Mouse (Mus musculus): ENCODE data around the gene Gins2. TPM values are rescaled to one million over a fixed set of nuclear protein-coding genes. Genes with fewer than 3 reads are reported as not detected.
A peak's percentile ranks its signal among the peaks of the same experiment; 100 is the strongest.

Gins2 gene
- polyA plus RNA-seq, 1 experiment from 2014 or later = 76.5 TPM

- Histone ChIP-seq H3K4me1 (ENCODE audit: control insufficient read depth, insufficient read depth, low read length) (peaks cover 58% of the 10 kb centered on the region), H3K9ac (ENCODE audit: low read length) (peak overlapping the region; percentile 46), H3K4me3 (replicated peaks; ENCODE audit: low read length) (no peak overlapping the region), H3K9me3 (replicated peaks; ENCODE audit: control insufficient read depth, low read length) (no peaks in the 10 kb centered on the region), H3K4me2 (ENCODE audit: low read depth, low read length) (peak overlapping the region; percentile 6; the same call in 1 of the 2 replicates), H3K27me3 (ENCODE audit: control insufficient read depth, insufficient read depth, low read length) (no peaks in the 10 kb centered on the region), H3K36me3 (ENCODE audit: control insufficient read depth, insufficient read depth, low read length) (0 out of 2 replicates have a peak, but pooled peaks cover 3% of the 10 kb centered on the region), H3K27ac (ENCODE audit: low read length) (peak overlapping the region; percentile 43; the same call in 1 of the 2 replicates)
- ATAC-seq (ENCODE audit: insufficient read depth, low FRiP score) = peak; percentile 18; the same call in 1 of the 2 replicates
- WGBS = 18% methylated on average over 25 of the region's 25 CpGs
Observed at GRCm38 (mm10) chr8:120549321-120549921, 39.7 kb downstream of the Gins2 start.

- H3K4me2 ChIP-seq (ENCODE audit: low read depth, low read length) = no peak overlapping the region
- H3K27ac ChIP-seq (ENCODE audit: low read length) = no peak overlapping the region
- 63% methylated on average over 16 of the region's 16 CpGs for WGBS
- no peaks in the 10 kb centered on the region for H3K36me3 ChIP-seq (ENCODE audit: control insufficient read depth, insufficient read depth, low read length)
- H3K27me3 ChIP-seq (ENCODE audit: control insufficient read depth, insufficient read depth, low read length) = no peaks in the 10 kb centered on the region
- H3K9me3 ChIP-seq (replicated peaks; ENCODE audit: control insufficient read depth, low read length) = no peaks in the 10 kb centered on the region
- ATAC-seq (ENCODE audit: insufficient read depth, low FRiP score) = no peak
- H3K4me3 ChIP-seq (replicated peaks; ENCODE audit: low read length) = no peak overlapping the region
- H3K4me1 ChIP-seq (ENCODE audit: control insufficient read depth, insufficient read depth, low read length) = peaks cover 64% of the 10 kb centered on the region
- peak overlapping the region; percentile 26; the same call in 1 of the 2 replicates for H3K9ac ChIP-seq (ENCODE audit: low read length)
Observed at GRCm38 (mm10) chr8:120548313-120548761, 40.8 kb downstream of the Gins2 start.

GRCm38 (mm10) chr8:120547562-120547961 is 41.5 kb downstream of the Gins2 start:
- H3K9ac ChIP-seq (ENCODE audit: low read length) = no peak overlapping the region
- no peaks in the 10 kb centered on the region for H3K27me3 ChIP-seq (ENCODE audit: control insufficient read depth, insufficient read depth, low read length)
- H3K4me2 ChIP-seq (ENCODE audit: low read depth, low read length) = no peak overlapping the region
- H3K36me3 ChIP-seq (ENCODE audit: control insufficient read depth, insufficient read depth, low read length) = no peaks in the 10 kb centered on the region
- H3K27ac ChIP-seq (ENCODE audit: low read length) = no peak overlapping the region
- no peak for ATAC-seq (ENCODE audit: insufficient read depth, low FRiP score)
- no peak overlapping the region for H3K4me3 ChIP-seq (replicated peaks; ENCODE audit: low read length)
- 64% methylated on average over 9 of the region's 9 CpGs for WGBS
- H3K4me1 ChIP-seq (ENCODE audit: control insufficient read depth, insufficient read depth, low read length) = peaks cover 72% of the 10 kb centered on the region
- H3K9me3 ChIP-seq (replicated peaks; ENCODE audit: control insufficient read depth, low read length) = no peaks in the 10 kb centered on the region

GRCm38 (mm10) chr8:120544155-120544554 is 44.9 kb downstream of the Gins2 start:
- H3K27me3 ChIP-seq (ENCODE audit: control insufficient read depth, insufficient read depth, low read length) = no peaks in the 10 kb centered on the region
- H3K4me3 ChIP-seq (replicated peaks; ENCODE audit: low read length) = no peak overlapping the region
- 63% methylated on average over 5 of the region's 5 CpGs for WGBS
- 0 out of 2 replicates have a peak overlapping the region, but pooled peaks have one; percentile 10 for H3K27ac ChIP-seq (ENCODE audit: low read length)
- no peak overlapping the region for H3K9ac ChIP-seq (ENCODE audit: low read length)
- no peak for ATAC-seq (ENCODE audit: insufficient read depth, low FRiP score)
- H3K4me1 ChIP-seq (ENCODE audit: control insufficient read depth, insufficient read depth, low read length) = peaks cover 72% of the 10 kb centered on the region
- H3K4me2 ChIP-seq (ENCODE audit: low read depth, low read length) = no peak overlapping the region
- no peaks in the 10 kb centered on the region for H3K9me3 ChIP-seq (replicated peaks; ENCODE audit: control insufficient read depth, low read length)
- no peaks in the 10 kb centered on the region for H3K36me3 ChIP-seq (ENCODE audit: control insufficient read depth, insufficient read depth, low read length)

- no peaks in the 10 kb centered on the region for H3K27me3 ChIP-seq (ENCODE audit: control insufficient read depth, insufficient read depth, low read length)
- H3K4me2 ChIP-seq (ENCODE audit: low read depth, low read length) = no peak overlapping the region
- ATAC-seq (ENCODE audit: insufficient read depth, low FRiP score) = no peak
- H3K27ac ChIP-seq (ENCODE audit: low read length) = peak overlapping the region; percentile 39; the same call in 1 of the 2 replicates
- no peaks in the 10 kb centered on the region for H3K36me3 ChIP-seq (ENCODE audit: control insufficient read depth, insufficient read depth, low read length)
- 50% methylated on average over 8 of the region's 8 CpGs for WGBS
- H3K9ac ChIP-seq (ENCODE audit: low read length) = no peak overlapping the region
- H3K9me3 ChIP-seq (replicated peaks; ENCODE audit: control insufficient read depth, low read length) = no peaks in the 10 kb centered on the region
- no peak overlapping the region for H3K4me3 ChIP-seq (replicated peaks; ENCODE audit: low read length)
- peaks cover 72% of the 10 kb centered on the region for H3K4me1 ChIP-seq (ENCODE audit: control insufficient read depth, insufficient read depth, low read length)
Observed at GRCm38 (mm10) chr8:120543416-120544055, 45.6 kb downstream of the Gins2 start.

GRCm38 (mm10) chr8:120542995-120543394 is 46.1 kb downstream of the Gins2 start:
- Histone ChIP-seq H3K4me1 (ENCODE audit: control insufficient read depth, insufficient read depth, low read length) (peaks cover 72% of the 10 kb centered on the region), H3K9me3 (replicated peaks; ENCODE audit: control insufficient read depth, low read length) (no peaks in the 10 kb centered on the region), H3K27me3 (ENCODE audit: control insufficient read depth, insufficient read depth, low read length) (no peaks in the 10 kb centered on the region), H3K36me3 (ENCODE audit: control insufficient read depth, insufficient read depth, low read length) (no peaks in the 10 kb centered on the region), H3K27ac (ENCODE audit: low read length) (peak overlapping the region; percentile 39; the same call in 1 of the 2 replicates), H3K9ac (ENCODE audit: low read length) (no peak overlapping the region), H3K4me2 (ENCODE audit: low read depth, low read length) (no peak overlapping the region), H3K4me3 (replicated peaks; ENCODE audit: low read length) (no peak overlapping the region)
- 25% methylated on average over 13 of the region's 13 CpGs for WGBS
- no peak for ATAC-seq (ENCODE audit: insufficient read depth, low FRiP score)

GRCm38 (mm10) chr8:120539775-120540625 is 49.1 kb downstream of the Gins2 start:
- Histone ChIP-seq H3K27ac (ENCODE audit: low read length) (peak overlapping the region; percentile 95), H3K27me3 (ENCODE audit: control insufficient read depth, insufficient read depth, low read length) (no peaks in the 10 kb centered on the region), H3K9ac (ENCODE audit: low read length) (peak overlapping the region; percentile 81), H3K4me1 (ENCODE audit: control insufficient read depth, insufficient read depth, low read length) (peaks cover 68% of the 10 kb centered on the region), H3K36me3 (ENCODE audit: control insufficient read depth, insufficient read depth, low read length) (no peaks in the 10 kb centered on the region), H3K4me2 (ENCODE audit: low read depth, low read length) (peak overlapping the region; percentile 98), H3K9me3 (replicated peaks; ENCODE audit: control insufficient read depth, low read length) (no peaks in the 10 kb centered on the region), H3K4me3 (replicated peaks; ENCODE audit: low read length) (peak overlapping the region; percentile 66)
- ATAC-seq (ENCODE audit: insufficient read depth, low FRiP score) = no peak
- WGBS = 41% methylated on average over 23 of the region's 23 CpGs

GRCm38 (mm10) chr8:120539381-120539774 is 49.7 kb downstream of the Gins2 start:
- Histone ChIP-seq H3K4me2 (ENCODE audit: low read depth, low read length) (peak overlapping the region; percentile 98), H3K9ac (ENCODE audit: low read length) (peak overlapping the region; percentile 81), H3K27me3 (ENCODE audit: control insufficient read depth, insufficient read depth, low read length) (no peaks in the 10 kb centered on the region), H3K27ac (ENCODE audit: low read length) (peak overlapping the region; percentile 95), H3K9me3 (replicated peaks; ENCODE audit: control insufficient read depth, low read length) (no peaks in the 10 kb centered on the region), H3K4me3 (replicated peaks; ENCODE audit: low read length) (peak overlapping the region; percentile 66), H3K36me3 (ENCODE audit: control insufficient read depth, insufficient read depth, low read length) (no peaks in the 10 kb centered on the region), H3K4me1 (ENCODE audit: control insufficient read depth, insufficient read depth, low read length) (peaks cover 75% of the 10 kb centered on the region)
- 49% methylated on average over 6 of the region's 6 CpGs for WGBS
- no peak for ATAC-seq (ENCODE audit: insufficient read depth, low FRiP score)
